Mouse (Mus musculus) monocyte, adult 2 months (primary cell): ENCODE data around the gene Tmigd3.

Source experiments
- DNase-seq, 2 experiments: peaks; one replicate each; pipeline ENCODE4 v3.0.0; 2022; ENCODE audit warnings: low spot score in 2 of 2, low read depth in 1 of 2

The Tmigd3 gene

GRCm38 (mm10) chr3:105873451-105874445 lies 3.0 kb downstream of the Tmigd3 start:
- DNase-seq: no peak

GRCm38 (mm10) chr3:105876022-105876421 lies 5.3 kb downstream of the Tmigd3 start:
- no peak for DNase-seq

GRCm38 (mm10) chr3:105877252-105877803 lies 6.6 kb downstream of the Tmigd3 start:
- no peak for DNase-seq

- no peak for DNase-seq
Observed at GRCm38 (mm10) chr3:105877919-105878318, 7.2 kb downstream of the Tmigd3 start.

GRCm38 (mm10) chr3:105878751-105879150 lies 8.0 kb downstream of the Tmigd3 start:
- DNase-seq: no peak

GRCm38 (mm10) chr3:105880419-105880818 lies 9.7 kb downstream of the Tmigd3 start:
- DNase-seq: no peak

GRCm38 (mm10) chr3:105882105-105882504 lies 11.4 kb downstream of the Tmigd3 start:
- DNase-seq: no peak

- DNase-seq: no peak
Observed at GRCm38 (mm10) chr3:105883111-105883510, 12.4 kb downstream of the Tmigd3 start.

GRCm38 (mm10) chr3:105888961-105889360 lies 18.3 kb downstream of the Tmigd3 start:
- DNase-seq: no peak

- DNase-seq: no peak
Observed at GRCm38 (mm10) chr3:105890220-105890619, 19.5 kb downstream of the Tmigd3 start.

- DNase-seq: no peak
Observed at GRCm38 (mm10) chr3:105891141-105891540, 20.4 kb downstream of the Tmigd3 start.

- DNase-seq: peak in 1 of 2 experiments; percentile 38
Observed at GRCm38 (mm10) chr3:105891760-105892571, 21.3 kb downstream of the Tmigd3 start.

- DNase-seq: peak in 1 of 2 experiments; percentile 72
Observed at GRCm38 (mm10) chr3:105892572-105893495, 22.1 kb downstream of the Tmigd3 start.

GRCm38 (mm10) chr3:105893941-105894391 lies 23.3 kb downstream of the Tmigd3 start:
- DNase-seq: no peak

- DNase-seq: peak; percentile 92 to 96
Observed at GRCm38 (mm10) chr3:105894601-105895592, 24.2 kb downstream of the Tmigd3 start.

- DNase-seq: no peak
Observed at GRCm38 (mm10) chr3:105896811-105897210, 26.1 kb downstream of the Tmigd3 start.

- peak in 1 of 2 experiments; percentile 57 for DNase-seq
Observed at GRCm38 (mm10) chr3:105898325-105898724, 27.6 kb downstream of the Tmigd3 start.

GRCm38 (mm10) chr3:105898861-105899260 lies 28.2 kb downstream of the Tmigd3 start:
- no peak for DNase-seq
